ENCODE assay signal across 12 mouse cellular contexts in the genomic region with DNA sequence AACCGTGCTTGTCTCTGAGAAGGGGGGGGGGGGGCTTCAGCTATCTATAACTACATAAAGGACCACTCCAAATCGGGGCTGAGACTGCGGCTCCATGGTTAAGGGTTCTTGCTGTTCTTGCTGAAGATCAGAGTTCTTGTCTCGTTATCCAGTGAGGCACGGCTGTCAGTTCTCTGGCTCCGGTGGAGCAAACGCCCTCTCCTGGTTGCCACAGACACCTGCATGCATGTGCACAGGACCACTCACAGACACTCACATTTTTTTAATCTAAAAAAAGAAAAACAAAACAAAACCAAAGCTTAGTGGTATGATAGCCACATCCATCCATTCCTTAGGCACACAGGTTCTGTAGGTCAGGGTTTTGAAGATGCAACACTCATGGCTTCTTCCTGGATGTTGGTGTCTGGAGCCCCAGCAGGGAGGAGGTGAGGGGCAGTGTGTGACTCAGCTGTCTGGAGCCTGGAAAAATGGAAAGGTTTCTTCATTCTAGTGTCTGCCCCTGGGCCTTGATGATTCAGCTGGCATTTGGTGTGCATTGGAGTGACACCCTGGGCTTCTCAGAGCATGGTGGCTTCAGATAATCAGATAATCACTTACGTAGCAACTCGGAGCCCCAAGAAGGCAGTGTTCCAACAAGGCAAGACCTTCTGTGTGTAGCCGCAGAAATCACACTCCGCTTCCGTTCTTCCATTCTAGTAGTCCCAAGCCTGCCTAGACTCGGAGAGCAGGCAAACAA.
DNase-seq lines count a peak whose midpoint lies in the region; ATAC-seq and TF ChIP-seq lines count a peak whose summit lies in the region.
"Had no signal": no experiment of that assay in that cellular context is flagged by ENCODE, and none has a peak within 500 bp of the region (broad histone marks: within the 10 kb centered on the region; RNA-seq: fewer than 3 reads in every experiment).

No protein-coding gene starts in this region.

- H3K36me3 ChIP-seq in lung, embryonic 14.5 days (ENCODE audit: insufficient read depth) = no peaks in the 10 kb centered on the region
- no peaks in the 10 kb centered on the region for H3K36me3 ChIP-seq in forebrain, embryonic 12.5 days (replicated peaks)
- no peaks in the 10 kb centered on the region for H3K36me3 ChIP-seq in hindbrain, embryonic 16.5 days (ENCODE audit: control insufficient read depth, insufficient read depth, low read length)
- H3K36me3 ChIP-seq: midbrain, embryonic 13.5 days had no signal

- H3K9me3 ChIP-seq in lung, embryonic 14.5 days (ENCODE audit: low read depth, low read length) = no peaks in the 10 kb centered on the region
- H3K9me3 ChIP-seq in forebrain, embryonic 12.5 days = no peaks in the 10 kb centered on the region
- no peaks in the 10 kb centered on the region for H3K9me3 ChIP-seq in hindbrain, embryonic 16.5 days (ENCODE audit: control insufficient read depth, low read length)
- H3K9me3 ChIP-seq: midbrain, embryonic 13.5 days had no signal

- no peak for ATAC-seq in lung, embryonic 14.5 days (ENCODE audit: insufficient read depth)
- ATAC-seq in forebrain, embryonic 12.5 days (ENCODE audit: low FRiP score) = no peak
- ATAC-seq in hindbrain, embryonic 16.5 days = no peak
- ATAC-seq: midbrain, embryonic 13.5 days had no signal

- peak; percentile 16; the same call in 1 of the 2 replicates for TF ChIP-seq CTCF in lung, embryonic 14.5 days (IDR thresholded peaks at IDR 0.05; ENCODE audit: low read depth)

- no peak overlapping the region for H3K9ac ChIP-seq in lung, embryonic 14.5 days
- H3K9ac ChIP-seq in forebrain, embryonic 12.5 days = no peak overlapping the region
- H3K9ac ChIP-seq in hindbrain, embryonic 16.5 days (ENCODE audit: low read depth, low read length) = no peak overlapping the region
- H3K9ac ChIP-seq: midbrain, embryonic 13.5 days had no signal

- no peaks in the 10 kb centered on the region for H3K27me3 ChIP-seq in lung, embryonic 14.5 days (ENCODE audit: insufficient read depth, low read length)
- no peaks in the 10 kb centered on the region for H3K27me3 ChIP-seq in forebrain, embryonic 12.5 days
- H3K27me3 ChIP-seq in hindbrain, embryonic 16.5 days (replicated peaks; ENCODE audit: control insufficient read depth, insufficient read depth, low read length) = no peaks in the 10 kb centered on the region
- H3K27me3 ChIP-seq: midbrain, embryonic 13.5 days had no signal

- H3K4me1 ChIP-seq in lung, embryonic 14.5 days (ENCODE audit: insufficient read depth) = no peaks in the 10 kb centered on the region
- no peaks in the 10 kb centered on the region for H3K4me1 ChIP-seq in forebrain, embryonic 12.5 days
- H3K4me1 ChIP-seq in hindbrain, embryonic 16.5 days (ENCODE audit: control insufficient read depth, insufficient read depth, low read depth, low read length) = no peaks in the 10 kb centered on the region

- no peak overlapping the region for H3K4me2 ChIP-seq in lung, embryonic 14.5 days
- no peak overlapping the region for H3K4me2 ChIP-seq in forebrain, embryonic 12.5 days
- no peak overlapping the region for H3K4me2 ChIP-seq in hindbrain, embryonic 16.5 days (ENCODE audit: low read length)
- H3K4me2 ChIP-seq: midbrain, embryonic 13.5 days had no signal

- H3K4me3 ChIP-seq in lung, embryonic 14.5 days (ENCODE audit: low read depth, low read length) = no peak overlapping the region
- no peak overlapping the region for H3K4me3 ChIP-seq in forebrain, embryonic 12.5 days (replicated peaks)
- H3K4me3 ChIP-seq in hindbrain, embryonic 16.5 days (ENCODE audit: low read length) = no peak overlapping the region
- H3K4me3 ChIP-seq: midbrain, embryonic 13.5 days had no signal

- WGBS in lung, embryonic 14.5 days = 65% methylated on average over 13 of the region's 13 CpGs
- WGBS in forebrain, embryonic 12.5 days = 81% methylated on average over 13 of the region's 13 CpGs
- WGBS in hindbrain, embryonic 16.5 days = 87% methylated on average over 13 of the region's 13 CpGs

- no peak overlapping the region for H3K27ac ChIP-seq in lung, embryonic 14.5 days (ENCODE audit: low read depth)
- no peak overlapping the region for H3K27ac ChIP-seq in forebrain, embryonic 12.5 days
- H3K27ac ChIP-seq in hindbrain, embryonic 16.5 days (ENCODE audit: low read depth, low read length) = no peak overlapping the region
- H3K27ac ChIP-seq: midbrain, embryonic 13.5 days had no signal

- DNase-seq in embryo, embryonic 10.5 days (ENCODE audit: low spot score) = peak; percentile 13
- no peak for DNase-seq in embryo, embryonic 10 days (ENCODE audit: low spot score)
- no peak for DNase-seq in lung, embryonic 14.5 days
- no peak for DNase-seq in lung, postnatal 14 days
- DNase-seq in R1 (ENCODE audit: low read depth, low spot score) = peak; percentile 64
- peak; percentile 7 for DNase-seq in lung, postnatal 36 days
- DNase-seq: cerebellum, adult 8-10 months; layer of hippocampus, adult 9-11 months; right cerebral cortex, postnatal 25 days had no signal

Comparison
In these comparisons a context has a peak if more than half of its experiments do, and no peak if none do; other contexts are left out.
1. DNase-seq: peak in embryo, embryonic 10.5 days (single experiment), R1 (single experiment) and lung, postnatal 36 days (single experiment); none in embryo, embryonic 10 days (single experiment), lung, embryonic 14.5 days (single experiment) and lung, postnatal 14 days (single experiment).